Mouse (Mus musculus): Measurements from ENCODE around the gene Ndnf. TPM values are rescaled to one million over a fixed set of nuclear protein-coding genes. Genes with fewer than 3 reads are reported as not detected.

Ndnf gene
- polyA plus RNA-seq, 1 experiment from 2014 or later: 5.2 TPM

DNA sequence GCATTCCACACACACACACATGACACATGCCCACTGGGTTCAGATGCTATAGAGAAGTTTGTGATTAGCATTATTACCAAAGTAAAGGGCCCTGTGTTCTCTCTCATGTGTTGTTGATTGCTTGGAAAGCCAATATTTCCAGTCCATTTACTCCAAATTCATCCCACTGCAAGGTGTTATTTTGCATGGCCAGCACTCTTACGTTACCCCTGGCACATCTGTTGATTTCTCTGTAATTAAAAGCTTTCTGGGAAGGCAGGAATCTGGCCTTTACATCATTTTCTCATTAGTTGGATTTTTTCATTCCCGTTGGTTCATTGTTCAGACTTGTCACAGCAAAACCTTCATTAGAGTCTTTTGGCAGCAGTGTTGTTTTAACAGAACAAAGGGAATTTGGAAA is 54.3 kb downstream of the Ndnf start:
- no peak overlapping the region for H3K4me2 ChIP-seq (ENCODE audit: low read length)
- H3K27me3 ChIP-seq (ENCODE audit: control insufficient read depth, insufficient read depth, low read length): no peaks in the 10 kb centered on the region
- 84% methylated on average over 2 of the region's 2 CpGs for whole genome bisulfite sequencing
- no peak overlapping the region for H3K9ac ChIP-seq (replicated peaks; ENCODE audit: low read length)
- H3K27ac ChIP-seq (replicated peaks; ENCODE audit: low read depth, low read length): no peak overlapping the region
- DNase-seq (no peak), ATAC-seq (ENCODE audit: low FRiP score, low TSS enrichment) (no peak)
- H3K4me3 ChIP-seq (replicated peaks; ENCODE audit: low read depth, low read length): no peak overlapping the region
- H3K36me3 ChIP-seq (ENCODE audit: control insufficient read depth, insufficient read depth, low read length): no peaks in the 10 kb centered on the region
- H3K9me3 ChIP-seq (ENCODE audit: control insufficient read depth, low read length): no peaks in the 10 kb centered on the region
- no peaks in the 10 kb centered on the region for H3K4me1 ChIP-seq (ENCODE audit: control insufficient read depth, insufficient read depth, low read length)

DNA sequence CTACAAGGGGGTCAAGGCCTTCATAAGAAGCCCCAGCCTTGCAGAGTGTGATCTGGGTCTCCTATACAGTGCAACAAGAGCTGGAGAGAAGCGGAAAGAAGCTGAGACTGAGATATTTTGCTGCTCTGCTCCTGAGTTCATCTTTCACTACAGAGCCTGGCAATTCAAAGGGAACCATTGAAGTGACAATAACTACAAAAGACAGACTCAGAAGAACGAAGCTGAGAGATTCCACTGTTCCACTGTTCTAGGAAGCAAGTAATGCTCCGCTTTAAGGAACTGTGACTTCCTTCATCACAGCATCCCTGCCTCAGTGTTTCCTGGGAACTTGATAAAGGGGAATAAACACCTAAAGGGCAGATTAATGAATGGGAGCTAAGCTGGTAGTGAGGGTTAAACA is 56.9 kb downstream of the Ndnf start:
- no peak overlapping the region for H3K4me3 ChIP-seq (replicated peaks; ENCODE audit: low read depth, low read length)
- WGBS: 66% methylated on average over 3 of the region's 3 CpGs
- H3K27ac ChIP-seq (replicated peaks; ENCODE audit: low read depth, low read length): no peak overlapping the region
- H3K9me3 ChIP-seq (ENCODE audit: control insufficient read depth, low read length): no peaks in the 10 kb centered on the region
- no peak overlapping the region for H3K9ac ChIP-seq (replicated peaks; ENCODE audit: low read length)
- no peaks in the 10 kb centered on the region for H3K27me3 ChIP-seq (ENCODE audit: control insufficient read depth, insufficient read depth, low read length)
- DNase-seq (no peak), ATAC-seq (ENCODE audit: low FRiP score, low TSS enrichment) (no peak)
- no peaks in the 10 kb centered on the region for H3K36me3 ChIP-seq (ENCODE audit: control insufficient read depth, insufficient read depth, low read length)
- no peak overlapping the region for H3K4me2 ChIP-seq (ENCODE audit: low read length)
- H3K4me1 ChIP-seq (ENCODE audit: control insufficient read depth, insufficient read depth, low read length): no peaks in the 10 kb centered on the region

DNA sequence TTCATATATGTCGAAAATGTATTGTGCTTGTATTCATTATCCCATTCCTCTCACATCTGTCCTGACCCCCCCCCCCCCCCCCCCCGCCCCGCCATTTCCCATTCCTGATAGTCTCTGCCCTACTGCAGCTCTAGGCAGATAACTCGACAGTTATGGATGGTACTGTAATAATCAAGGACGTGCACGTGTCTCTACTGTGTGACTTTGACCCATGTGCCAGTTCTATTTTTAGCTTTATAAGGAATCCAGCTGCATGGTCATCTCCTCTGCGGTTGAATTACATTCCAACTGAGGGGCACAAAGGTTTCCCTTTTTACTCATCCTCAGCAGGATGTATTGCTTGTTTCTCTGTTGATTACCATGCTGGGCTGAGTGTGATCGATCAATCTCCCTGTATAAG is 68.1 kb downstream of the Ndnf start:
- Histone ChIP-seq H3K9me3 (ENCODE audit: control insufficient read depth, low read length) (no peaks in the 10 kb centered on the region), H3K4me2 (ENCODE audit: low read length) (no peak overlapping the region), H3K4me1 (ENCODE audit: control insufficient read depth, insufficient read depth, low read length) (no peaks in the 10 kb centered on the region), H3K27ac (replicated peaks; ENCODE audit: low read depth, low read length) (no peak overlapping the region), H3K27me3 (ENCODE audit: control insufficient read depth, insufficient read depth, low read length) (no peaks in the 10 kb centered on the region), H3K36me3 (ENCODE audit: control insufficient read depth, insufficient read depth, low read length) (no peaks in the 10 kb centered on the region), H3K9ac (replicated peaks; ENCODE audit: low read length) (no peak overlapping the region), H3K4me3 (replicated peaks; ENCODE audit: low read depth, low read length) (no peak overlapping the region)
- DNase-seq (no peak), ATAC-seq (ENCODE audit: low FRiP score, low TSS enrichment) (no peak)
- 77% methylated on average over 8 of the region's 8 CpGs for WGBS

GRCm38 (mm10) chr6:65743144-65743870 is 71.9 kb downstream of the Ndnf start:
- no peaks in the 10 kb centered on the region for H3K36me3 ChIP-seq (ENCODE audit: control insufficient read depth, insufficient read depth, low read length)
- no peak for DNase-seq
- H3K9me3 ChIP-seq (ENCODE audit: control insufficient read depth, low read length): peaks cover 10% of the 10 kb centered on the region
- no peaks in the 10 kb centered on the region for H3K27me3 ChIP-seq (ENCODE audit: control insufficient read depth, insufficient read depth, low read length)
- H3K27ac ChIP-seq (replicated peaks; ENCODE audit: low read depth, low read length): no peak overlapping the region
- H3K9ac ChIP-seq (replicated peaks; ENCODE audit: low read length): no peak overlapping the region
- H3K4me1 ChIP-seq (ENCODE audit: control insufficient read depth, insufficient read depth, low read length): no peaks in the 10 kb centered on the region
- WGBS: 3% methylated on average over 1 of the region's 1 CpGs
- ATAC-seq (ENCODE audit: low FRiP score, low TSS enrichment): no peak
- H3K4me2 ChIP-seq (ENCODE audit: low read length): no peak overlapping the region
- no peak overlapping the region for H3K4me3 ChIP-seq (replicated peaks; ENCODE audit: low read depth, low read length)

DNA sequence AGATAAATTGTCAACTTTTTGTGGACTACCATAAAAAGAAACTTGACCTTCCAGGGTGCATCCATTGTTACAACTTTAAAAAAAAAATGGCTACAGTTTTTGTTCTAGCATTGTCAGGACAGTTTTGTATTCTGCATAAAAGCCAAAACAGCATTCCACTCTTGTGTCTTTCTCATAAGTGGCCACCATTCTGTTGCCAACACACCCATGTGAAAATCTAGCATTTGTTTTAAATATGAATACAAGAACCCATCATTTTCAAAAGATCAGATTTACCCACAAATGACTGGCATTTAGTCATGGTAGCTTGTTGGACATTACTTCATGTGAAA is 72.4 kb downstream of the Ndnf start:
- no peak overlapping the region for H3K27ac ChIP-seq (replicated peaks; ENCODE audit: low read depth, low read length)
- DNase-seq: no peak
- H3K9me3 ChIP-seq (ENCODE audit: control insufficient read depth, low read length): peaks cover 10% of the 10 kb centered on the region
- H3K4me2 ChIP-seq (ENCODE audit: low read length): no peak overlapping the region
- no peak overlapping the region for H3K4me3 ChIP-seq (replicated peaks; ENCODE audit: low read depth, low read length)
- ATAC-seq (ENCODE audit: low FRiP score, low TSS enrichment): no peak
- H3K9ac ChIP-seq (replicated peaks; ENCODE audit: low read length): no peak overlapping the region
- no peaks in the 10 kb centered on the region for H3K36me3 ChIP-seq (ENCODE audit: control insufficient read depth, insufficient read depth, low read length)
- H3K4me1 ChIP-seq (ENCODE audit: control insufficient read depth, insufficient read depth, low read length): no peaks in the 10 kb centered on the region
- no peaks in the 10 kb centered on the region for H3K27me3 ChIP-seq (ENCODE audit: control insufficient read depth, insufficient read depth, low read length)

DNA sequence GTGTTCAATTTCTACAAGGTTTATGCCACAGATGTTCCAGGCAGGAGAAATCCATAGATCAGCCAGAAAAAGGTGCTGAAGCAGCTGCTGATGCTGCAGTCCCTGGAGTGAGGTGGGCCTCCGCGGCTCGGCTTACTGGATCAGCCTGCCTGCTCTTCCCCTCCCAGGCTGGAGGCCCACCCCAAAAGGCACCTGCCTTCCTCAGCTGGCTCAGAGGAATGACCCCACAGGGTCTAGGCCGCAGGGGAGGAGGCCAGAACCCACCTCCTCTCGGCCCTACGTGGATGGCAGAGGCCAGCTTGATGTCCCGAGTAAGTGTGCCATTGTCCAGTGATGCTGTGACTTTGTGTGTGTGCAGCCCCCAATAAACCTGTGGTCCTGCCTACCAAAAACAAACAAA is 86.8 kb downstream of the Ndnf start:
- DNase-seq (no peak), ATAC-seq (ENCODE audit: low FRiP score, low TSS enrichment) (no peak)
- WGBS: 54% methylated on average over 7 of the region's 7 CpGs
- Histone ChIP-seq H3K4me2 (ENCODE audit: low read length) (no peak overlapping the region), H3K27ac (replicated peaks; ENCODE audit: low read depth, low read length) (no peak overlapping the region), H3K27me3 (ENCODE audit: control insufficient read depth, insufficient read depth, low read length) (no peaks in the 10 kb centered on the region), H3K36me3 (ENCODE audit: control insufficient read depth, insufficient read depth, low read length) (no peaks in the 10 kb centered on the region), H3K9ac (replicated peaks; ENCODE audit: low read length) (no peak overlapping the region), H3K4me3 (replicated peaks; ENCODE audit: low read depth, low read length) (no peak overlapping the region), H3K9me3 (ENCODE audit: control insufficient read depth, low read length) (no peaks in the 10 kb centered on the region), H3K4me1 (ENCODE audit: control insufficient read depth, insufficient read depth, low read length) (no peaks in the 10 kb centered on the region)

- Histone ChIP-seq H3K36me3 (ENCODE audit: control insufficient read depth, insufficient read depth, low read length) (no peaks in the 10 kb centered on the region), H3K4me3 (replicated peaks; ENCODE audit: low read depth, low read length) (no peak overlapping the region), H3K27me3 (ENCODE audit: control insufficient read depth, insufficient read depth, low read length) (no peaks in the 10 kb centered on the region), H3K4me1 (ENCODE audit: control insufficient read depth, insufficient read depth, low read length) (no peaks in the 10 kb centered on the region), H3K9me3 (ENCODE audit: control insufficient read depth, low read length) (no peaks in the 10 kb centered on the region), H3K4me2 (ENCODE audit: low read length) (no peak overlapping the region), H3K9ac (replicated peaks; ENCODE audit: low read length) (no peak overlapping the region), H3K27ac (replicated peaks; ENCODE audit: low read depth, low read length) (no peak overlapping the region)
- ATAC-seq (ENCODE audit: low FRiP score, low TSS enrichment) (no peak), DNase-seq (no peak)
- 88% methylated on average over 5 of the region's 5 CpGs for WGBS
These were observed 87.8 kb downstream of the Ndnf start for GRCm38 (mm10) chr6:65759174-65759573.

DNA sequence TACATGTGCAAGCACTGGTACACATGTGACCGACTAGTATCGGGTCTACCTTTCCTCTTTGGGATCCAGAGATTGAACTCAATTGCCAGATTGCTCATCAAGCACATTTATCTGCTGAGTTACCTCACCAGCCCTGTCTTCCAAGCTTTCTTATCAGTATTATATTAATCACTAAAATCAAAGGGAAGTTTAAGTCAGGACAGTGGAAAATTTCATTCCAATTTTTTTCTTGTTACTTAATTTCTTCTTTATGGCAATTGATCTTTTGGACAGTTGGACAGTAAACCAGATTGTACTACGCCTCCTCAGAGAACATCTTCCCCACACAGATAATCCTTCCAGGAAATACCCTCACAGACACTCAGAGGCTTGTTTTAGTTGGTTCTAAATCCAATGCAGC is 88.7 kb downstream of the Ndnf start:
- H3K9ac ChIP-seq (replicated peaks; ENCODE audit: low read length): no peak overlapping the region
- DNase-seq (no peak), ATAC-seq (ENCODE audit: low FRiP score, low TSS enrichment) (no peak)
- H3K27ac ChIP-seq (replicated peaks; ENCODE audit: low read depth, low read length): no peak overlapping the region
- no peak overlapping the region for H3K4me2 ChIP-seq (ENCODE audit: low read length)
- H3K4me3 ChIP-seq (replicated peaks; ENCODE audit: low read depth, low read length): no peak overlapping the region
- whole genome bisulfite sequencing: 93% methylated on average over 3 of the region's 3 CpGs
- H3K27me3 ChIP-seq (ENCODE audit: control insufficient read depth, insufficient read depth, low read length): no peaks in the 10 kb centered on the region
- no peaks in the 10 kb centered on the region for H3K4me1 ChIP-seq (ENCODE audit: control insufficient read depth, insufficient read depth, low read length)
- H3K36me3 ChIP-seq (ENCODE audit: control insufficient read depth, insufficient read depth, low read length): no peaks in the 10 kb centered on the region
- no peaks in the 10 kb centered on the region for H3K9me3 ChIP-seq (ENCODE audit: control insufficient read depth, low read length)
